Mouse (Mus musculus) retina, adult 2 months (tissue): Measurements from ENCODE around the gene 2010111I01Rik.
"Not testable (repeated sequence)": the region's sequence is repeated elsewhere in the genome, so short reads cannot be mapped to it uniquely, and the experiment has no call there.

Source experiments
- DNase-seq: peaks from one replicate; pipeline ENCODE4 v3.0.0-alpha.2; 2012; ENCODE audit warnings: low read depth, low spot score

Gene 2010111I01Rik

GRCm38 (mm10) chr13:62964640-62965311 lies at the start of gene 2010111I01Rik:
Gene 2010111I01Rik (plus strand): TSS chr13:62964893.
- DNase-seq: peak; percentile 93

GRCm38 (mm10) chr13:62916675-62917074 lies 48.0 kb upstream of the 2010111I01Rik start:
- DNase-seq: no peak

- no peak for DNase-seq
These were observed 47.1 kb upstream of the 2010111I01Rik start for GRCm38 (mm10) chr13:62917416-62918110.

DNA sequence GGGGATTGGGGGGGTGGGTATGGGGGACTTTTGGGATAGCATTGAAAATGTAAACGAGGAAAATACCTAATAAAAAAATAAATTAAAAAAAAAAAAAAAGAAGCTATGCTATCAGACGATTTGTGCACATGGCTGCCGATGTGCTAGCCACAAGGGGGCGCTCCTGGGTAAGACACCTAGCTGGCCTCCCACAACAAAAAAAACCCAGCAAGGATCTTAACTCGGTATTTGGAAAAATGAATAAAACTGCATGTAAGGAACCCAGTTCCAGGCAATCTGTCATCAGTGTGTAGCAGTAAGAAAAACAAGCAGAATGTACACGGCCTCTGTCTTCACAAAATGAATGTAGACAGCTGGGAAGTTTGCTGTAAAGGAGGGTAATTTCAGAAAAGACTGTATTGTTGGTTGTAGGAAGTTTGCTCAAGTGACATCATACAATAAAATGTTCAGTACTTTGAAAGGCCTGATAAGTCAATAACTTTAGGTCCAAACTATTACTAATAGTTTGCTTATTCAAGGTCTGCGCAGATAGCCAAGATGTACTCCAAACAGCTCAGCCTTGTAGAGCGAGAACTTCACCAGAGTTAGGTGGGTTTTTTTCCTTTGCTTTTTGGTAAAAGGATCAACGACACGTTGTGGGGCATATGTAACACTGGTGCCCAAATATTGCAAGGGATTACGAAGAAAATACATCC lies 44.9 kb upstream of the 2010111I01Rik start:
- peak; percentile 32 for DNase-seq

DNA sequence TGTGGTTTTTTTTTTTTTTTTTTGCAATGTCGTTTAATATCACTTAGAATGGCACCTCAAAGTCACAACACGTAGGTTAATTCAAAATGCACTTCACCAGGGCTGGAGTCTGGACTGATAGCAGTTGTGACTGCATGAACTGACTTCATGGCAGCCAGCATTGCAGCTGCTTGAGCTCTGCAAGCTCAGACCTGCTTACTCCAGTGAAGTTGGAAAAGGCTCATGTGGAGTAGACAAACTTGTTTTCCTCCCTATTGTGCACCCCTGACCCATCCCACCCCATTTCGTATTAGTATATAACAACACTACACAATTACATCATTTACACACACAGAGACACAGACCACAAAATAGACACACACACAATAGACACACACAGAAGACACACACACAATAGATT lies 42.0 kb upstream of the 2010111I01Rik start:
- DNase-seq: no peak

DNA sequence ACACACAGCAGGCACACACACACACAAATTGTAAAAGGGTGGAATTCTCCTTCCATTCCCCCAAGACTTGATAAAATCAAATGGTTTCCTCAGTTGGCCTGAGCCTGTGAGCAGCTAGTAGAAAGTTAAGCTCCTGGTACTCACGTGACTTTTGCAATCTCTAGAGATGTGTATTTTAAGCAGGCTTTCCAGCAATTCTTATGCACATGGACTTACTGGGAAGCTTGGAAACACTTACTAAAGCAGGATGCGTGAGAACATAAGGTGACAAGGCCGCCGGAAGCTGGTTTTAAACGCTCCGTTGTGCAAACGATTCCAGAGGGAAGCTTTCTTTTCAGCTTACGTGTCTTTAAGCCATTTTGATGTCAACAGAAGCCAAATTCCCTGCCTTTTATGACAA lies 41.5 kb upstream of the 2010111I01Rik start:
- no peak for DNase-seq

DNA sequence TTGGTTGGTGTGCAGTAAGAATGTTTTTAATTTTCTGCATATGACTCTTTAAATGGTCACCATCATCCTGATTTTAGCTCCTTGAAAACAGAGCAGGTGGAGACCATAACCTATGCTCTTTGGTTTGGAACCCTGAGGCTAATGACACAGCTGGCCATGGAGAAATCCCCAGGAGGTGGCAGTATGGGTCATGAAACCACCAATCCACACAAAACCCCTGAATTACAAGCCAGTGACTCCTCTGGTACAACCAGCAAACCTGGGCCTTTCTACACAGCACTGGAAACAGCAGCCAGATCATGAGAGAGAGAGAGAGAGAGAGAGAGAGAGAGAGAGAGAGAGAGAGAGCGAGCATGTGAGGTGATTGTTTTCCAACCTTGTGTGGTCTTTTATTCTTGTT lies 38.2 kb upstream of the 2010111I01Rik start:
- DNase-seq: no peak

DNA sequence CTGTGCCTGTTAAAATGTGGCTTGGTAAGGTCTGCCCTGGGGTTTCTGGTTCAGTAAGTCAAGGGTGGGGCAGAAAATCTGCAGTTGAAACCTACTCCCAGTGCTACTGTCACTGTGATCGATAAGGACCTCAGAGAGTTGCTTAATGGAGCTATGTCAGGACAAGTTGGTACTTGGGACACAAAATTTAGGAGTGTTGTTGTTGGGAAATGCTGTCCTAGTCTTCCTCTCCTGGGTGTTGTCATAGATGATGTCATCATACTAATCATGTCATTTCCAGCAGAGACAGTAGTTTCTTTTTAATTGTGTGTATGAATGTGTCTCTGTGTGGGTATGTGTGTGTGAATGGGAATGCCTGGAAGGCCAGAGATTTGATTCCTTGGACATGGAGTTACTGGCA lies 37.2 kb upstream of the 2010111I01Rik start:
- no peak for DNase-seq

DNA sequence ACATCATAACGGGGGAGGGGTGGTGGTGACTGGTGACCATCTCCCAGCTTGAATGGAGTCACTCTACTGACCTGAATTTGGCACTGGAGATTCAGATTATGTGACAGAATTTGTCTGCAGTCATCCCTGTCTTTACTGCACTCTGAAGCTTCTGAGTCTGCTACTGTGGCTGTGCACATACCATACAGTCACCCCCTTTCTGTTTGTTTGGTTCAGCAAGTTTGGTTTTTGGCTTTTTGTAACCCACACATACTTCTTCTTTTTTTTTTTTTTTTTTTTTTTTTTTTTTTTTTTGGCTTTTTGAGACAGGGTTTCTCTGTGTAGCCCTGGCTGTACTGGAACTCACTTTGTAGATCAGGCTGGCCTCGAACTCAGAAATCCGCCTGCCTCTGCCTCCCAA lies 35.5 kb upstream of the 2010111I01Rik start:
- not testable (repeated sequence) for DNase-seq

DNA sequence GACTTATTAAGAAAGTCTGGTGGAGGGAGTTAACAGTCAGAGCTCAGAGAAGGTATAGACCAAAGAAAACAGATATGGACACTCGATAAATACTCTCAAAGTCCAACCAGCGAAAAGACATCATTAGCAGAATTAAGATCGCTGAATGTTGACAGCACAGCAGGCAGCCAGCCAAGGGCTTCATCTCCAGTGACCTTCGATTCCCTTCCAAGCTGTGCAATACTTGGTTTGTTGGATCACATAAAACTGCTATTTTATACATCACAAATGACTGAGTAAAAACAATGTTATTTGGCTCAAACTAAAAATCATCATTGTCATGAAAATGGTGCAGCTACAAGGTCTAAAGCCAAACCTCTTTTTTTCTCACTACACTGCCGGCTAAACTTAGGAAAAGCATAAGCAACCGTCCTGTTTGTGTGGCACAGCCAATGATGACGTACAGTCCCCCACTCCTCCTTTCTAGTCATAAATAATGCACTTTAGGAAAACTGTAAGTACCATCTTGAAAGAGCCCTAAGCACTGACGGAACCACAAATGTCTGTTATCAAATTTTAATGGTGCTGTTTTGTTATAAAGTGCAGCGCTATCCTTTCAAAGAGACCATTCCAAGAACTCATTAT lies 34.8 kb upstream of the 2010111I01Rik start:
- DNase-seq: no peak

- no peak for DNase-seq
These were observed 32.2 kb upstream of the 2010111I01Rik start for GRCm38 (mm10) chr13:62932452-62932851.

DNA sequence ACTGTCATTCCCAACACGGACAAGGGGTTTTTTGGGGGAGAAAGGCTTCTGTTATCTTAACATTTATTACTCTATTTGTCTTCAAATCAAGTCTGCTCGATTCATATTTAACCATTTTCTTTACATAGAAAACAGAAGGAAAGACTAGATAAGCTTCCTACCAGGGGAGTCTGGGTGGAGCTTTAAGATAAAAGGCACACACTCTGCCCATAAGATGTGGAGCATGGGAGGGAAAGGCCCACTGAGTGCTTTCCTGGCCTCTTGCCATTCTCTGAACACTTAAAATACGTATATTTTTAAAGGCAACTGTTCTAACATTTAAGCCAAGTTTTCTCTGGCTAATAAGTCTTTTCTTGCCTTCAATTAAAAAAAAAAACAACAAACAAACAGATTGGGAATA lies 25.3 kb upstream of the 2010111I01Rik start:
- no peak for DNase-seq

DNA sequence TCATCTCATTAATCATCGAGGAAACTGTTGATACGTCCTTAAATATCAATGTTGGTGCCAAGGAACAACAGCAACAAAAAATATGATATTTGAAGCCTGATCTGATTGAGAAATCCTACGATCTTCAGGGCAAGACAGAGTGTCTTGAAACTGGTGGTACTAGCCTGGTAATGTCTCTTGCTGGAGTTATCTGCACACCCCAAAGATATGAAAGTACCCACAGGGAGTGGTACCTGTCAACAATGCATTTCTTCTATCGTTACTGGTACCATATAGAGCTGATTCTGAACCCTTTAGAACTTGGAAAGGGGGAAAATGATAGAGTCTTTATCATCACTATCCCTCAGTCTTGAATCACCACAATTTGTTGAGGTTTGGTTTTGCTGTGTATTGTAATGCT lies 24.9 kb upstream of the 2010111I01Rik start:
- no peak for DNase-seq

GRCm38 (mm10) chr13:62940721-62941120 lies 24.0 kb upstream of the 2010111I01Rik start:
- DNase-seq: no peak

DNA sequence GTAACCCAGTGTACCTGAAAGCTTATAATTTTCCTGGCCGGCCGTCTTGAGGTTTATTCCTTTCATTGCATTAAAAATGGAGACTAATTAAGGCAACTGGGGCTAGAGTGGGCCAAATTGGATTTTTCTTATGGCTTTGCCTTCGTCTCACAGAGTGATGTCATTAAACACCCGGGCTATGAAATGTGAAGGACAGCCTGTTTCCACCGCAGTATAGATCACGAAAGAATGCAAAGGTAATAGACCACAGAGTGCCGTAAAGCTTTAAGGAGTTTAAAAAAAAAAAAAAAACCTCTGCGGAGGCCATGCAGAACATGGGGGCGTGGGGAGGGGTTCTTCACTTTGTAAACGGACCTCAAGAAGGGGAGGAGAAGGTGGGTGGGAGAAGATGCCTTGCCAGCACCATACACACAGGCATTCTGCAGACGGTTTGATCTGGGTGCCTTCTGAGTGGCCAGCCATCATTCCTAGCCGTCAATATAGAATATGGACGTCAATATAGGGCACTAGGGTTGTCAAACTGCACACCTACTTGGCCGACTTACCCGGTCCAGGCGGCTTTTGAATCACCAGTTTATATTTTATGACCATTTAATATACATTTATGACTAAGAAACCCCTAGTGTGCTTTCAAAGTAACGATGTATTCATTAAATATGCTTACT lies 23.2 kb upstream of the 2010111I01Rik start:
- no peak for DNase-seq

GRCm38 (mm10) chr13:62943274-62943830 lies 21.3 kb upstream of the 2010111I01Rik start:
- DNase-seq: no peak

DNA sequence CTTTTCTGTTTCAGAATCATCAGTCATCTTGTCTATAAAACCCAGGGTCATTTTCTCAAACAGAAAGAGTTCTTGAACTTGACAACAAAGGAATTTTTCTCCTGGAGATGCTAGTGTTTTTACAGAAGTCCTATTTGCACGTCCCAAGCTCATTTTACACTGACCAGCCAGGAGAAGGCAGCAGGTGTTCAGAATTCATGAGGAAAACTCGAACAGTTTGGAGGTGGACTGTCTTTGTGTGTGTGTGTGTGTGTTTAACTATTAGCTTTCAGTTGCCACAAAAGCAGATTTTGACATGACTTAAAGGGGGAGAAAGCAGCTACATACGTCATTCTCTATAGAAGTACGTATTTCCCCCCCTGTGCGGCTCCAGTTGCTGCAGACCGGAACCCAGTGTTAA lies 20.6 kb upstream of the 2010111I01Rik start:
- DNase-seq: no peak

DNA sequence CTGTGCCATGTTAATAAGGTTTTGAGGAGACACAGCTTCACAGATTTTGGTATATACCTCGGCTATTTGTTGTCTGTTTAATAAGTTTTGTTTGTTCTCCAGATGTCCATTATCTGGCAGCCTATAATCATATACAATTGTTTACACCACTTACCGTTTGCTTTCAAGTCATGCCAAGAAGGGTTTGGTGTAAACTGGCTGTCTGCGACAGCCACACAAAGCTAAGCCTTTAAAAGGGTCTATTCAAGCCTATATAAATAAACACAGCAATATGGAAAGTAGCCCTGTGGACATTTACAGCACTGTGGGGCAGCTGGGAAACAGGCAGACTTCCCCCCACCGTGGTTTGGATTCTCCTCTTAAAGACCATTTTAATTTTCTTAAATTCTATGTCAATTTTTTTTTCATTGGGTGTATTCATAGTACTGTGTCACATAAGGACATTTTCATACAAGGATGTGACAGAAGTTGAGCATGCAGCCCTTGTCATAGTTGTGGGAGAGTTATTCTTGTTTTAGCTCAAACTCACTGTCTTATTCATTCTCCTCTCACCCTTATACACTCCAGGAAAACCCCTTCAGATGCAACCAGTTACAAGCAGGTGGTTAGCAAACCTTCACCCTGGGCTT lies 15.0 kb upstream of the 2010111I01Rik start:
- no peak for DNase-seq

- DNase-seq: no peak
These were observed 13.1 kb upstream of the 2010111I01Rik start for GRCm38 (mm10) chr13:62951606-62952005.

GRCm38 (mm10) chr13:62952047-62952446 lies 12.6 kb upstream of the 2010111I01Rik start:
- DNase-seq: no peak

- no peak for DNase-seq
These were observed 12.1 kb upstream of the 2010111I01Rik start for GRCm38 (mm10) chr13:62952624-62953023.
